Mouse (Mus musculus) yolk sac, embryonic 10.5 days (tissue): ENCODE data around the gene Slc26a8.
"Not testable (repeated sequence)": the region's sequence is repeated elsewhere in the genome, so short reads cannot be mapped to it uniquely, and the experiment has no call there.

Source experiments
- DNase-seq: peaks from one replicate; pipeline ENCODE4 v3.0.0-alpha.2; 2017; ENCODE audit warnings: low spot score

The Slc26a8 gene

GRCm38 (mm10) chr17:28689586-28690283, at the start of gene Slc26a8:
Slc26a8 (minus strand) TSS chr17:28690233.
- no peak for DNase-seq

- DNase-seq, result peak; percentile 34
Observed at GRCm38 (mm10) chr17:28739244-28739643, 49.2 kb upstream of the Slc26a8 start.

GRCm38 (mm10) chr17:28737973-28738372, 47.9 kb upstream of the Slc26a8 start:
- DNase-seq, result no peak

- DNase-seq, result no peak
Observed at GRCm38 (mm10) chr17:28736486-28736885, 46.5 kb upstream of the Slc26a8 start.

GRCm38 (mm10) chr17:28735317-28736105, 45.5 kb upstream of the Slc26a8 start:
- DNase-seq, result no peak

GRCm38 (mm10) chr17:28727511-28727910, 37.5 kb upstream of the Slc26a8 start:
- DNase-seq, result not testable (repeated sequence)

GRCm38 (mm10) chr17:28725783-28726182, 35.8 kb upstream of the Slc26a8 start, which contains the start of gene AC170998.1:
AC170998.1 (plus strand) TSS chr17:28726083.
- no peak for DNase-seq

- no peak for DNase-seq
Observed at GRCm38 (mm10) chr17:28717535-28717934, 27.5 kb upstream of the Slc26a8 start.

GRCm38 (mm10) chr17:28715832-28716548, 26.0 kb upstream of the Slc26a8 start:
- no peak for DNase-seq

GRCm38 (mm10) chr17:28714006-28714405, 24.0 kb upstream of the Slc26a8 start:
- DNase-seq, result no peak

- DNase-seq, result no peak
Observed at GRCm38 (mm10) chr17:28712305-28712704, 22.3 kb upstream of the Slc26a8 start.

- DNase-seq, result peak; percentile 74
Observed at GRCm38 (mm10) chr17:28711237-28711636, 21.2 kb upstream of the Slc26a8 start.

GRCm38 (mm10) chr17:28710291-28710688, 20.3 kb upstream of the Slc26a8 start:
- no peak for DNase-seq

- DNase-seq, result no peak
Observed at GRCm38 (mm10) chr17:28709552-28710290, 19.7 kb upstream of the Slc26a8 start.

- no peak for DNase-seq
Observed at GRCm38 (mm10) chr17:28708989-28709388, 19.0 kb upstream of the Slc26a8 start.

- no peak for DNase-seq
Observed at GRCm38 (mm10) chr17:28707816-28708215, 17.8 kb upstream of the Slc26a8 start.

GRCm38 (mm10) chr17:28707136-28707627, 17.1 kb upstream of the Slc26a8 start:
- no peak for DNase-seq

- no peak for DNase-seq
Observed at GRCm38 (mm10) chr17:28706697-28707096, 16.7 kb upstream of the Slc26a8 start.

GRCm38 (mm10) chr17:28702646-28703045, 12.6 kb upstream of the Slc26a8 start:
- DNase-seq, result no peak

- no peak for DNase-seq
Observed at GRCm38 (mm10) chr17:28701737-28702136, 11.7 kb upstream of the Slc26a8 start.

- no peak for DNase-seq
Observed at GRCm38 (mm10) chr17:28701171-28701570, 11.1 kb upstream of the Slc26a8 start.

- no peak for DNase-seq
Observed at GRCm38 (mm10) chr17:28699789-28700188, 9.8 kb upstream of the Slc26a8 start.
